Mouse (Mus musculus): ENCODE results near the gene Btg2. TPM values are rescaled to one million over a fixed set of nuclear protein-coding genes. Genes with fewer than 3 reads are reported as not detected.

Btg2 gene
- polyA plus RNA-seq, 1 experiment from 2014 or later = 96.8 TPM

DNA sequence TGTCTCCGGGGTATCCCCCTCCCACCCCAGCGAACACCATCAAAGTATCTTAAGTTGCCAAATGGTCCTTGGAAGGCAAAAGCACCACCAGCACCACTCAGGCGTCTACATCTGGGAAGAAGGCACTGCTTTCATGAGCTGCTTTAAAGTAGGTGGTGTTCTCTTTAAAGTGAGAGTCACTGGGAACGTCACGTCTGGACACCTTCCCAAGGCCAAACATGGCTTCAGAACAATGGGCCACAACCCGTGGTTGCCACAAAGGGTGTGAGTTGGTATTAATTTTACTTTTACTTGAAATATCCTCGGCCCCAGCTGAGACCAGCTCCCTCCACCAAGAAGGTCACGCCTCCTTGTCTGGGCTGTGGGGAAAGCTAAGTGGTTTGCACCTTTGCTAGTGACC, 21.2 kb downstream of the Btg2 start:
- peak overlapping the region; percentile 70 for H3K27ac ChIP-seq (replicated peaks)
- TF ChIP-seq EP300 (optimal IDR thresholded peaks at IDR 0.05) = no peak
- no peak overlapping the region for H3K4me3 ChIP-seq (ENCODE audit: low read depth, low read length)
- 59% methylated on average over 8 of the region's 8 CpGs for WGBS
- no peaks in the 10 kb centered on the region for H3K36me3 ChIP-seq (ENCODE audit: control insufficient read depth, insufficient read depth, low read length)
- no peaks in the 10 kb centered on the region for H3K9me3 ChIP-seq (ENCODE audit: control insufficient read depth, low read length)
- DNase-seq (ENCODE audit: low spot score) (no peak), ATAC-seq (ENCODE audit: low FRiP score, low TSS enrichment) (no peak)
- H3K4me2 ChIP-seq (replicated peaks; ENCODE audit: low read depth) = no peak overlapping the region
- no peak overlapping the region for H3K9ac ChIP-seq (ENCODE audit: low read length)
- no peaks in the 10 kb centered on the region for H3K27me3 ChIP-seq (ENCODE audit: control insufficient read depth, insufficient read depth, low read length)
- H3K4me1 ChIP-seq (replicated peaks; ENCODE audit: control insufficient read depth, insufficient read depth) = peaks cover 12% of the 10 kb centered on the region

GRCm38 (mm10) chr1:134056285-134056684, 22.6 kb downstream of the Btg2 start:
- Histone ChIP-seq H3K27ac (replicated peaks) (peak overlapping the region; percentile 35; the same call in 1 of the 2 replicates), H3K4me2 (replicated peaks; ENCODE audit: low read depth) (no peak overlapping the region), H3K27me3 (ENCODE audit: control insufficient read depth, insufficient read depth, low read length) (no peaks in the 10 kb centered on the region), H3K9ac (ENCODE audit: low read length) (no peak overlapping the region), H3K9me3 (ENCODE audit: control insufficient read depth, low read length) (no peaks in the 10 kb centered on the region), H3K36me3 (ENCODE audit: control insufficient read depth, insufficient read depth, low read length) (no peaks in the 10 kb centered on the region), H3K4me3 (ENCODE audit: low read depth, low read length) (no peak overlapping the region), H3K4me1 (replicated peaks; ENCODE audit: control insufficient read depth, insufficient read depth) (peaks cover 7% of the 10 kb centered on the region)
- ATAC-seq (ENCODE audit: low FRiP score, low TSS enrichment) (no peak), DNase-seq (ENCODE audit: low spot score) (no peak)
- no peak for TF ChIP-seq EP300 (optimal IDR thresholded peaks at IDR 0.05)
- no peak for TF ChIP-seq CTCF (IDR thresholded peaks at IDR 0.05; ENCODE audit: low read depth)
- 45% methylated on average over 4 of the region's 4 CpGs for WGBS

DNA sequence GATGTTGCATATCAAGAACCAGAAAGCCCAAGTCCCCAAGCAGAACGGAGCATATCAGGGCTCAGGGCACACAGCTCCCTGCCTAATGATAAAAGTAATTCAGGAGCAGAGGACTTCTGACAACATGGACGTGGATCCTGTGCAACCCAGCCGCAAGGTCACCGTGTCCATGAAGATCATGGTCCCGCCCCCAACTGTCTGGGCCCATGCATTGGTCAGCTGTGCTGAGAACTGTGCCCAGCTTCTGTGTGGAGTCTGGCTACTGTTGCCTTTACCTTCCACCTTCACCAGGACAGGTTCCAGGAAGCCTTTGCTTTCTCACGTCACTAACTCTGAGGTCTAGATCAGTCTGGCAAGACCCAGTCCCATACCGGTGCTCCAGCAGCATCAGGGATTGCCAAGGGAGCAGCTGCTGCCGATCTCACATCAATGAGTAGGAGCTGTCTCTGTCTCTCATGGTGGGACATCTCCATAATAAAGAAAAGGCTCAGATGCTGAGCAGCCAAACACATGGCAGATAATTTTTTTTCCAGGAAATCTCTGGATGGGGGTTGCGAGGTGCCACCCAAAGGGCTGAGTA, 23.2 kb downstream of the Btg2 start:
- H3K9ac ChIP-seq (ENCODE audit: low read length) = no peak overlapping the region
- H3K36me3 ChIP-seq (ENCODE audit: control insufficient read depth, insufficient read depth, low read length) = no peaks in the 10 kb centered on the region
- H3K4me2 ChIP-seq (replicated peaks; ENCODE audit: low read depth) = no peak overlapping the region
- no peaks in the 10 kb centered on the region for H3K27me3 ChIP-seq (ENCODE audit: control insufficient read depth, insufficient read depth, low read length)
- H3K27ac ChIP-seq (replicated peaks) = peak overlapping the region; percentile 86
- TF ChIP-seq EP300 (optimal IDR thresholded peaks at IDR 0.05) = no peak
- TF ChIP-seq CTCF (IDR thresholded peaks at IDR 0.05; ENCODE audit: low read depth) = no peak
- H3K9me3 ChIP-seq (ENCODE audit: control insufficient read depth, low read length) = no peaks in the 10 kb centered on the region
- DNase-seq (ENCODE audit: low spot score) (peak; percentile 62), ATAC-seq (ENCODE audit: low FRiP score, low TSS enrichment) (peak; percentile 66)
- 71% methylated on average over 9 of the region's 9 CpGs for WGBS
- H3K4me1 ChIP-seq (replicated peaks; ENCODE audit: control insufficient read depth, insufficient read depth) = peaks cover 4% of the 10 kb centered on the region; the same call in 1 of the 2 replicates
- no peak overlapping the region for H3K4me3 ChIP-seq (ENCODE audit: low read depth, low read length)

DNA sequence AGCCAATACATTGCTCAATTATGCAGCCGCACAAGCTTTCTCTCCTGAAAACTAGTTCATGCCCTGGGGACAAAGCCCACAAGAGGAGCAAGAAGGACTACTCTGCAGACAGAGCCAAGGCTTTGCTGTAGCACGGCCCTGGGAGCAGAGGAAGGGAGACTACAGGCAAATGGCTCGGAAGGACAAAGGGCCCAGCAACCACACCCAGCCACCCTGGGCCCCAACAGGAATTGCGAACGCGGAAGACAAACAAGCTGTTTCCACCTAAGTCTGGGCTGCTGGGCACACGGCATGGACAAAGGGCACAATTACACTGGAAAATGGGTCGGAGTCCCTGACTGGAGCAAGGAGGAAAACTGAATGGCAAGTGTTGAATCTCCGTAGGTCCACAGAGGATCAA, 23.9 kb downstream of the Btg2 start:
- H3K9ac ChIP-seq (ENCODE audit: low read length) = no peak overlapping the region
- peak overlapping the region; percentile 86 for H3K27ac ChIP-seq (replicated peaks)
- no peaks in the 10 kb centered on the region for H3K9me3 ChIP-seq (ENCODE audit: control insufficient read depth, low read length)
- DNase-seq (ENCODE audit: low spot score) (peak; percentile 88), ATAC-seq (ENCODE audit: low FRiP score, low TSS enrichment) (peak; percentile 82)
- no peaks in the 10 kb centered on the region for H3K4me1 ChIP-seq (replicated peaks; ENCODE audit: control insufficient read depth, insufficient read depth)
- no peak overlapping the region for H3K4me3 ChIP-seq (ENCODE audit: low read depth, low read length)
- 43% methylated on average over 9 of the region's 9 CpGs for WGBS
- no peaks in the 10 kb centered on the region for H3K36me3 ChIP-seq (ENCODE audit: control insufficient read depth, insufficient read depth, low read length)
- TF ChIP-seq CTCF (IDR thresholded peaks at IDR 0.05; ENCODE audit: low read depth) (no peak), EP300 (optimal IDR thresholded peaks at IDR 0.05) (no peak)
- H3K4me2 ChIP-seq (replicated peaks; ENCODE audit: low read depth) = no peak overlapping the region
- no peaks in the 10 kb centered on the region for H3K27me3 ChIP-seq (ENCODE audit: control insufficient read depth, insufficient read depth, low read length)

GRCm38 (mm10) chr1:134053207-134053606, 25.7 kb downstream of the Btg2 start:
- no peak overlapping the region for H3K9ac ChIP-seq (ENCODE audit: low read length)
- TF ChIP-seq CTCF (IDR thresholded peaks at IDR 0.05; ENCODE audit: low read depth) (peak; percentile 98), EP300 (optimal IDR thresholded peaks at IDR 0.05) (no peak)
- ATAC-seq (ENCODE audit: low FRiP score, low TSS enrichment) (no peak; the same call in 1 of the 2 replicates), DNase-seq (ENCODE audit: low spot score) (peak; percentile 85)
- no peak overlapping the region for H3K27ac ChIP-seq (replicated peaks)
- no peaks in the 10 kb centered on the region for H3K27me3 ChIP-seq (ENCODE audit: control insufficient read depth, insufficient read depth, low read length)
- 4% methylated on average over 6 of the region's 6 CpGs for WGBS
- H3K4me1 ChIP-seq (replicated peaks; ENCODE audit: control insufficient read depth, insufficient read depth) = no peaks in the 10 kb centered on the region
- H3K36me3 ChIP-seq (ENCODE audit: control insufficient read depth, insufficient read depth, low read length) = no peaks in the 10 kb centered on the region
- H3K4me2 ChIP-seq (replicated peaks; ENCODE audit: low read depth) = no peak overlapping the region
- no peak overlapping the region for H3K4me3 ChIP-seq (ENCODE audit: low read depth, low read length)
- no peaks in the 10 kb centered on the region for H3K9me3 ChIP-seq (ENCODE audit: control insufficient read depth, low read length)

DNA sequence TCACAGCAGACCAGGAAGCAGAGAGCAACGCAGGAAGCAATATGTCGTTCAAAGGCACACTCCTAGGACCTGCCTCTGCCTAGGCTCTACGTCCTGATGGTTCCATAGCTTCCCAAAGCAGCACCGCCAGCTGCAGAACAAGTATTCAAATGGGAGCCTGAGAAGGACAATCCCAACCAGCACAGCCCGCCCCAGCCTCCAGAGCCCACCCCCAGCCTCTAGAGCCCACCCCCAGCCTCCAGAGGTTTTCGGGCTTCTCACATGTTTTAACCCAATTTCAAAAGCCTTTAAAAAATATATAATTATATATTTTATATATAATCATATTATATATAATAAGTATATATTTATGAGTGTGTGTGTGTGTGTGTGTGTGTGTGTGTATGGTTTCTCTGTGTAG, 29.4 kb downstream of the Btg2 start:
- H3K9ac ChIP-seq (ENCODE audit: low read length) = no peak overlapping the region
- no peak overlapping the region for H3K4me3 ChIP-seq (ENCODE audit: low read depth, low read length)
- H3K4me1 ChIP-seq (replicated peaks; ENCODE audit: control insufficient read depth, insufficient read depth) = no peaks in the 10 kb centered on the region
- no peak overlapping the region for H3K27ac ChIP-seq (replicated peaks)
- no peaks in the 10 kb centered on the region for H3K36me3 ChIP-seq (ENCODE audit: control insufficient read depth, insufficient read depth, low read length)
- 65% methylated on average over 6 of the region's 6 CpGs for WGBS
- ATAC-seq (ENCODE audit: low FRiP score, low TSS enrichment) = no peak
- no peak overlapping the region for H3K4me2 ChIP-seq (replicated peaks; ENCODE audit: low read depth)
- no peaks in the 10 kb centered on the region for H3K27me3 ChIP-seq (ENCODE audit: control insufficient read depth, insufficient read depth, low read length)
- TF ChIP-seq CTCF (IDR thresholded peaks at IDR 0.05; ENCODE audit: low read depth) (no peak), EP300 (optimal IDR thresholded peaks at IDR 0.05) (no peak)
- no peak for DNase-seq (ENCODE audit: low spot score)
- no peaks in the 10 kb centered on the region for H3K9me3 ChIP-seq (ENCODE audit: control insufficient read depth, low read length)
